Mouse (Mus musculus): ENCODE results near the gene Dmrtc2. TPM values are rescaled to one million over a fixed set of nuclear protein-coding genes. Genes with fewer than 3 reads are reported as not detected.

Dmrtc2 gene
- polyA plus RNA-seq, 1 experiment from 2014 or later: not detected

DNA sequence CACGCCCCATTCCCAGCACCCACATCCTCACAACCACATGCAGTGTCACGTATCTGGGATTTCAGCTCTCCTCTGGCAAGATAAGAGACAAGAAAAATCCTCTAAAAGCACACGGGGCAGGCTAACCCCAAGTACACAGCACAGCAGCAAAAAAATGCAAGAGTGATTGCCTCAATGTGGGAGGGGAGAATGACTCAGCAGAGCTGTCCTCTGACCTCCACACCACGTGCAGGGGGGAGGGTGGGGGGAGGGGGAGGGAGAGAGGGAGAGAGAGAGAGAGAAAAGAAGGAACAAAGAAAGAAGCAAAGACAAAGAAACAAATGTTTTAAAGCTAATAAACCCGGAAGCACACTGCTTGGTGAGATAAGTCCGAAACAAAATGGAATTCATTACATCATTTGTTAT, 19.0 kb upstream of the Dmrtc2 start:
- no peak overlapping the region for H3K27ac ChIP-seq
- H3K36me3 ChIP-seq: no peaks in the 10 kb centered on the region
- H3K9ac ChIP-seq: no peak overlapping the region
- H3K27me3 ChIP-seq: no peaks in the 10 kb centered on the region
- WGBS: 20% methylated on average over 6 of the region's 6 CpGs
- H3K9me3 ChIP-seq: no peaks in the 10 kb centered on the region
- peak; percentile 46; the same call in 1 of the 2 replicates for ATAC-seq (ENCODE audit: borderline replicate concordance, extremely low read depth, low FRiP score, low TSS enrichment)
- no peaks in the 10 kb centered on the region for H3K4me1 ChIP-seq
- no peak overlapping the region for H3K4me3 ChIP-seq
- H3K4me2 ChIP-seq: no peak overlapping the region

DNA sequence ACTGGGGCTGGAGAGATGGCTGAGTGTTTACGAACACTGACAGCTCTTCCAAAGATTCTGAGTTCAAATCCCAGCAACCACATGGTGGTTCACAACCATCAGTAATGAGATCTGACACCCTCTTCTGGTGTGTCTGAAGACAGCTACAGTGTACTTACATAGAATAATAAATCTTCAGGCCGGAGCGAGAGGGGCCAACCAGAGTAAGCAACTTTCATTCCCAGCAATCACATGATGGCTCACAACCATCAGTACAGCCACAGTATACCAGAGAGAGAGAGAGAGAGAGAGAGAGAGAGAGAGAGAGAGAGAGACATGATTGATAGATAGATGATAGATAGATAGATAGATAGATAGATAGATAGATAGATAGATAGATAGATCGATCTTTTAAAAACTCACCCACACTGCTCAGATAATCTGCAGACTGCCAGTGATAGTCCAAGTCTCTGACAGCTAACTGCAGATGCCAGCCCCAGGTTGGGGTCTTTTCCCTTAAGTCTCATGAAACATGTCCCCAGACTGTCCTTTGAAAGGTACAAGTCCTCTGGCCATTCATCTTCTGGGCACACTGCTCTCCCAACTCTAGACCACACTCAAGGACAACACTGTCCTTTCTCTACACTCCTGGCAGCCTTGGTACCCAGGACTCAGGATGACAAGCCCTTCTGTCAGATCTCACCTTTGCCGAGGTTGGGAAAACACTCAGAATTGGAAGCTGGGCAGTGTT, 18.1 kb upstream of the Dmrtc2 start:
- WGBS: 64% methylated on average over 5 of the region's 5 CpGs
- Histone ChIP-seq H3K9ac (no peak overlapping the region), H3K4me2 (no peak overlapping the region), H3K27ac (no peak overlapping the region), H3K4me1 (no peaks in the 10 kb centered on the region), H3K36me3 (no peaks in the 10 kb centered on the region), H3K27me3 (no peaks in the 10 kb centered on the region), H3K4me3 (no peak overlapping the region), H3K9me3 (no peaks in the 10 kb centered on the region)
- no peak for ATAC-seq (ENCODE audit: borderline replicate concordance, extremely low read depth, low FRiP score, low TSS enrichment)

DNA sequence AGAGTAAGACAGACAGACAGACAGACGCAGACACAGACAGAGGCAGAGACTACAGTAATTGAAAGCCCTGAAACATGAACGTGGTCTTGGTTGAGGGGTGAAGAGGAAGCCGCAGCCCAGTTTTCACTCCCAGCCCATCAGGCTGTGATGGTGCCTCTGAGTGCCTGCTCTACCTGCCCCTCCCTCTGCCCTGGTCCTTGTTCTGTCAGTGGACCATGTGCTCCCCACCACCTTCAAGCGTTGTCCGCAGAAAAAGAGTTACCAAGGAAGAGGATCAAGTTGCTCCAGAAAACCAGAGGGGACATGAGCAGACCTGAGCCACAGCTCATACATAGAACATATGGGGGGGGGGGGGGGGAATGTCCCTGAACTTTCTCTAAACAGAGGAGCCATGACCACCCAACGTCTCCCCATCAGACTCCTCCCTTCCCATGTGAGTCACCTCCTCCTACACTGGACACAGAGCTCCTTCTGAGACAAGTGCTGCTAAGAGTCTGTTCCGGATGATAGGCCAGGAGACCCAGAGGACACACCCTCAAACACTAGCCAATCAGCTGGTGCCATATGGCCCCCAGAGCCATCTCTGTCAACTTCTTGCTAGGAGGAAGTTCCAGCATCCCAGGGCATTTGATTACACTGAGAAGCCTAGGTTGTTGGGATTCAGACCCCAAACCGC, 17.2 kb upstream of the Dmrtc2 start:
- no peak overlapping the region for H3K4me3 ChIP-seq
- no peaks in the 10 kb centered on the region for H3K27me3 ChIP-seq
- no peak overlapping the region for H3K4me2 ChIP-seq
- no peaks in the 10 kb centered on the region for H3K4me1 ChIP-seq
- H3K9ac ChIP-seq: no peak overlapping the region
- ATAC-seq (ENCODE audit: borderline replicate concordance, extremely low read depth, low FRiP score, low TSS enrichment): peak; percentile 69; the same call in 1 of the 2 replicates
- H3K9me3 ChIP-seq: no peaks in the 10 kb centered on the region
- H3K27ac ChIP-seq: no peak overlapping the region
- no peaks in the 10 kb centered on the region for H3K36me3 ChIP-seq
- WGBS: 62% methylated on average over 8 of the region's 8 CpGs

DNA sequence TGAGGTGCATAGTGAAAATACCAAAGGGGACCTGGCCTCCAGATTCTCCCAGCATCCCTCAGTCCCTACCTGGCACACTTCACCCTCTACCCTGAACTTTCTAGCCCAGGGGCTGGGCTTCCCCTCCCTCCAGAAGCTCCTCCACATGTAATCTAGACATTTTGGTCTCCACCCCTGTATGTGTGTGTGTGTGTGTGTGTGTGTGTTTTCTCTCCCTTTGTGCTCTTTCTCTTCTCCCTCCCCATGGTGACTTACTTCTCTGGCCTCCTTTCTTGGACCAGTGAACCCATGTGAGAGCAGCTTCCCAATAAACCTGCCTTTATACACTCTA, 16.7 kb upstream of the Dmrtc2 start:
- no peaks in the 10 kb centered on the region for H3K27me3 ChIP-seq
- H3K9me3 ChIP-seq: no peaks in the 10 kb centered on the region
- no peaks in the 10 kb centered on the region for H3K36me3 ChIP-seq
- H3K4me1 ChIP-seq: no peaks in the 10 kb centered on the region
- no peak overlapping the region for H3K9ac ChIP-seq
- no peak overlapping the region for H3K27ac ChIP-seq
- H3K4me2 ChIP-seq: no peak overlapping the region
- H3K4me3 ChIP-seq: no peak overlapping the region
- ATAC-seq (ENCODE audit: borderline replicate concordance, extremely low read depth, low FRiP score, low TSS enrichment): no peak

DNA sequence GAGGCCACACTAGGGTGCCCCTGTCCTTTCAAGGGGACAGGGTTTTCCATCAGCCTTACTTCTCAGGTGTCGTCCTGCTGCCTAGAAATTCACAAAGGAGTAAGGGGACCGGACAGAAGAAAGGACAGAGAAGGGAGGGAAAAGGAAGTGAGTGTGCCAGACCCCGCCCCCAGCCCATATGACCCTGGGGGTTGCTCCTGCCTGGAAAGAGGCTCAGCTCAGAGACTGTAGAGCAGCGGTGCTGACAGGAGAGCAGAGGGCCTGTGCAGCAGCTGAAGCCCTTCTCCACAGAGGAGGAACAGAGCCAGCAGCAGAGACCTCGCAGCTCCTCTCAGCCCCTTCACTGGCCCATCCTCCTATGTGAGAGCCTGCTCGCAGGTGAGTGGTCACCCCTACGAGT, 16.2 kb upstream of the Dmrtc2 start:
- Histone ChIP-seq H3K4me1 (no peaks in the 10 kb centered on the region), H3K4me3 (no peak overlapping the region), H3K36me3 (no peaks in the 10 kb centered on the region), H3K9me3 (no peaks in the 10 kb centered on the region), H3K4me2 (no peak overlapping the region), H3K27ac (no peak overlapping the region), H3K27me3 (no peaks in the 10 kb centered on the region), H3K9ac (no peak overlapping the region)
- 0 out of 2 replicates have a peak, but pooled peaks have one; percentile 21 for ATAC-seq (ENCODE audit: borderline replicate concordance, extremely low read depth, low FRiP score, low TSS enrichment)
- WGBS: 26% methylated on average over 7 of the region's 7 CpGs

DNA sequence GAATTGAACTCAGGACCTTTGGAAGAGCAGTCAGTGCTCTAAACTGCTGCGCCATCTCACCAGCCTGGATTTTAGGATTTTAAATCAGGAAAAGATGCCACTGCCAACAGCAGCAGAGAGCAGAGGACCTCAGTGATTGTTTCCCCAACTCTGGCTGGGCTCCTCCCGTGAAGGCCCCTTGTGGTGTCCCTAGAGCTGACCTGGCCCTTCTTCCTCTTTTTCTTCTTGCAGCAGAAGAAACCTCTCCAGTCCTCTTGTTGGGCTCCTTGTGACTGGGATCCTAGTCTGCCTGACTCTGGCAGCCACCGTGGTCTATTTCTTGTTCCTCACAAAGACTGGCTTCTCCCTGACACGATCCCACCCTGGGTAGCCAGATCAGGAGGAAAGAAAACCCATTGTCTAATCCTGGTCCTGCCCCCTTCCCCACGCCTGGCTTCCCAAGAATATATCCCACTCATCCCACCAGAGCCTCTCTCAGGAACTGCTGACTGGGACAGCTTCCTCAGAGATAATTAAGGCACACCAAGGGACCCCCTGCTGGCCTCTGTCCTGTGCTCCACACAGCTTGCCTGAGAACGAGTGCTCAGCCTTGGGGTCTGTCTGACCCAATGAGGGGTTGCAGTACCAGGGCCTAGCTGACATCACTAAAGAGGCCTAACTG, 13.3 kb upstream of the Dmrtc2 start:
- Histone ChIP-seq H3K9ac (no peak overlapping the region), H3K4me2 (no peak overlapping the region), H3K27ac (no peak overlapping the region), H3K9me3 (no peaks in the 10 kb centered on the region), H3K27me3 (no peaks in the 10 kb centered on the region), H3K4me1 (no peaks in the 10 kb centered on the region), H3K36me3 (no peaks in the 10 kb centered on the region), H3K4me3 (no peak overlapping the region)
- 53% methylated on average over 6 of the region's 6 CpGs for WGBS
- no peak for ATAC-seq (ENCODE audit: borderline replicate concordance, extremely low read depth, low FRiP score, low TSS enrichment)

DNA sequence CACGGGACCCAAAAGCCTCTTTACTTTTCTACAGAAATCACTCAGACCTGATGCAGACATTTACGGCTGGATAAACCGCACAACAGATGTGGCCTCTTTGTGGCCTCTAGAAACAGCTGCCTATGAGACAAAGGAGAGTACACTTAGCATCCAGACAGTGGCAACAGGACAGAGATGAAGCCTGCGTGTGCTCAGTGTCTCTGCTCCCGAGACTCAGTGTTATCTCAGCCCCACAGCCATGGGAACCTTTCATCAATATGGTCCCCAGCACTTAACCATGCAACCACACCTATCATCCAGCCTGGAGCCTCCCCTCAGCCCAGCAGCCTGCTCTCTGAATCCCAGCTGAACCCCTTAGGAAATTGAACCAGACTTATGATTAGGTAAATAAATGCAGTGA, 10.6 kb upstream of the Dmrtc2 start:
- Histone ChIP-seq H3K4me3 (no peak overlapping the region), H3K4me2 (no peak overlapping the region), H3K9ac (no peak overlapping the region), H3K9me3 (no peaks in the 10 kb centered on the region), H3K4me1 (no peaks in the 10 kb centered on the region), H3K36me3 (no peaks in the 10 kb centered on the region), H3K27ac (no peak overlapping the region), H3K27me3 (no peaks in the 10 kb centered on the region)
- ATAC-seq (ENCODE audit: borderline replicate concordance, extremely low read depth, low FRiP score, low TSS enrichment): peak; percentile 27; the same call in 1 of the 2 replicates
- 69% methylated on average over 5 of the region's 5 CpGs for WGBS

DNA sequence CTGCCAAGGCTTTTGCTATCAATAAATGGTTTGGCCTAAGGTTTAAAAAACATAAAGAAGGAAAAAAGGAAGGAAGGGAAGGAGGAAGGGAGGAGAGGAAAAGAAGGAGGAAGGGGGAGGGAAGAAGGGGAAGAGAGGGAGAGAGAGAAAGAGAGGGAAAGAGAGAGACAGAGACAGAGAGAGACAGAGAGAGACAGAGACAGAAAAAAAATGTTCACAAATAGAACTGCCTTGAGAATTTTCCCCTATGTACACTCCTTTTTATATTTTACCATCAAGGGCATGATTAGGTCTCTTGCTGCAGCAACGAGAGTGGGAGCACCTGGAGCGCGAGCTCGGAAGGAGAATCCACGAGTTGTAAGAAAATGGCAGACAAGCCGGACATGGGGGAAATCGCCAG, 7.9 kb upstream of the Dmrtc2 start, which contains the start of gene Gm9844:
Gene Gm9844 (plus strand): TSS at position 301 of the 400 bp plus-strand sequence.
- Histone ChIP-seq H3K4me3 (no peak within 1 kb of the TSS), H3K27ac (no peak within 1 kb of the TSS), H3K36me3 (no peaks in the 10 kb centered on the region), H3K4me1 (no peaks in the 10 kb centered on the region), H3K9ac (no peak within 1 kb of the TSS), H3K27me3 (no peaks in the 10 kb centered on the region), H3K9me3 (no peaks in the 10 kb centered on the region), H3K4me2 (no peak within 1 kb of the TSS)
- no peak for ATAC-seq (ENCODE audit: borderline replicate concordance, extremely low read depth, low FRiP score, low TSS enrichment)
- 77% methylated on average over 7 of the region's 7 CpGs for WGBS

DNA sequence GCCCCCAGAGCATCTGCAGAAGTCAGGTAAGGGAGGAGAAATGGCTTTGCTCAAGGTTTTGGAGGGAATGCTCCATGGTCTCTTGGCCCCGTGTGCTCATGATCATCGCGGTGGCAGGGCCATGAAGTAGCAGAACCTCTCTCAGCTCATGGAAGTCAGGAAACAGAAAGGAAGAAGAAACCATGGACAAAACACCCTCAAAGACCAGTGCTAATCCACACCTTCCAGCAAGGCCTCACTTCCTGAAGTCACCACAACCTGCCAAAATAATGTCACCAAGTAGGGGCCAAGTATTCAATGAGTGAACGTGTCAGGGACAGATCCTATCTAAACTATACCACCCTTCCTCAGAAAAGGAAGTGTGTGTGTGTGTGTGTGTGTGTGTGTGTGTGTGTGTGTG, 7.0 kb upstream of the Dmrtc2 start:
- WGBS: 76% methylated on average over 4 of the region's 4 CpGs
- Histone ChIP-seq H3K9ac (no peak overlapping the region), H3K27me3 (no peaks in the 10 kb centered on the region), H3K4me3 (no peak overlapping the region), H3K9me3 (no peaks in the 10 kb centered on the region), H3K4me1 (no peaks in the 10 kb centered on the region), H3K4me2 (no peak overlapping the region), H3K36me3 (no peaks in the 10 kb centered on the region), H3K27ac (no peak overlapping the region)
- ATAC-seq (ENCODE audit: borderline replicate concordance, extremely low read depth, low FRiP score, low TSS enrichment): no peak

DNA sequence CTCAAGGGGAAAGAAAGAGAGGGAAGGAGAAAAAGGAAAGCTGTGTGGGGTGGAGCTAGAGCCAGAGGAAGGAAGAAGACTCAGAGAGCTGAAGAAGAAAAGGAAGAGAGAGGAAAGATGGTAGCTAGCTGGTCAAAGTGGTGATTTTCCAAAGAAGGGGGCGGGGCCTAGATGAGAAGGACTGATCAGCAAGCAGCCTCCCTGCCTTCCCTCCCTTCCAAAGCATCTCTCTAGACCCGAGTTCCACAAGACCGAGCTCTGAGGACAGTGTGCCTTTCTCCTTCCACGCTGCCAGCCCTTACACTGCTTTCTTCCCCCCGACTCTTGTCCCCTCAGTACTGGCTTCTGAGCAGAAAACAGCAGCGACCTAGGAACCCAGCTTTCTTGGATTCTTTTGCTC, 5.7 kb upstream of the Dmrtc2 start:
- no peak for ATAC-seq (ENCODE audit: borderline replicate concordance, extremely low read depth, low FRiP score, low TSS enrichment)
- H3K27me3 ChIP-seq: no peaks in the 10 kb centered on the region
- no peaks in the 10 kb centered on the region for H3K36me3 ChIP-seq
- no peaks in the 10 kb centered on the region for H3K4me1 ChIP-seq
- 30% methylated on average over 6 of the region's 6 CpGs for WGBS
- H3K9ac ChIP-seq: no peak overlapping the region
- H3K4me2 ChIP-seq: no peak overlapping the region
- no peak overlapping the region for H3K27ac ChIP-seq
- H3K9me3 ChIP-seq: no peaks in the 10 kb centered on the region
- H3K4me3 ChIP-seq: no peak overlapping the region

DNA sequence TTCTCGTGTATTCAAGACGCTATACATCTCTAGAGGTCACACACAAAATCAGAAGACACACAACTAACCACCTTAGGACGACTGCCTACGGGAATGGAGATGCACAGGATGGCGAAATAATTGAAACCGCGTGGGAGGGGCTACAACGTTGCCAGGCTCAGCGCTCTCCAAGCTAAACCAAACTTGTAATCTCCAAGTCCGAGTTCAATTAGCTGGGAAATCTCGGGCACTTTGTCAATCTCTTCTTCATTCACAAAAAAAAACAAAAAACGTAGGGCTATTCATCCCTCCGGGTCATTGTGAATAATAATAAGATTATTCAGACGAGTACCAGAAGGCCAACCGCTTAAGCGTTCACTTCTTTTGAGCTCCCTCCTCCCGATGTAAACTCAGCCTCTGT, 777 bp upstream of the Dmrtc2 start:
- no peak for ATAC-seq (ENCODE audit: borderline replicate concordance, extremely low read depth, low FRiP score, low TSS enrichment)
- 63% methylated on average over 17 of the region's 17 CpGs for WGBS
- Histone ChIP-seq H3K9me3 (no peaks in the 10 kb centered on the region; the same call in 1 of the 2 replicates), H3K4me1 (no peaks in the 10 kb centered on the region), H3K36me3 (no peaks in the 10 kb centered on the region), H3K4me3 (no peak overlapping the region), H3K4me2 (no peak overlapping the region), H3K9ac (no peak overlapping the region), H3K27ac (no peak overlapping the region), H3K27me3 (peaks cover 11% of the 10 kb centered on the region; the same call in 1 of the 2 replicates)

DNA sequence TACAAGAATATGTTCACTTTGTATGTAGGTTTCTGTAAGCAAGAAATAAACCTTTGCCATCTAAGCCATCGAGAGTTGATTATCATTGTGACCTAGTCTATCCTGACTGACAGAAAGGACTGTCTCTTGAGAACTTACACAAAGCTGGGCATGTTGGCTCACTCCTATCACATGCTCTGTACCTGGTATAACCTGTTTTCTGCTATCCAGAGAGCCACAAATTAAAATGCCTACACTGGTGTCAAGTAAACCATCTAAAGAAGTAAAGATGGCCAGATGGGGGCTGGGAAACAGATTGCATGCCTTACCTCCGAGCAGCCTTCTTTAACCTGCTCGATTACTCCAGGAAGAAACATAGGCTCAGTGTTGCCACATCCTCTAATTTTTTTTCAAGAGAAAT, 7.7 kb downstream of the Dmrtc2 start:
- Histone ChIP-seq H3K36me3 (no peaks in the 10 kb centered on the region), H3K9ac (no peak overlapping the region), H3K4me1 (no peaks in the 10 kb centered on the region), H3K4me3 (no peak overlapping the region), H3K4me2 (no peak overlapping the region), H3K27ac (no peak overlapping the region), H3K9me3 (no peaks in the 10 kb centered on the region), H3K27me3 (no peaks in the 10 kb centered on the region)
- no peak for ATAC-seq (ENCODE audit: borderline replicate concordance, extremely low read depth, low FRiP score, low TSS enrichment)
- 66% methylated on average over 3 of the region's 3 CpGs for WGBS
